Mouse (Mus musculus) forebrain, postnatal 0 days (tissue): Measurements from ENCODE around the gene Aprt. TPM values are rescaled to one million over a fixed set of nuclear protein-coding genes. Genes with fewer than 3 reads are reported as not detected.

Experiments
- ATAC-seq: fragments of 200-750 bp; cut with Nextera tagmentation; 2 replicates; pipeline ENCODE4 v1.8.0; 2017; ENCODE audit warnings: mild to moderate bottlenecking, moderate library complexity
- DNase-seq: peaks from one replicate; pipeline ENCODE4 v3.0.0-alpha.2; 2015
- H3K27ac ChIP-seq: fragments of 300-500 bp; sonication (generic); 2 replicates; pipeline ENCODE4 v1.5.1; 2014; ENCODE audit warnings: low read depth, mild to moderate bottlenecking, antibody characterized with exemption, low read length, moderate library complexity, mixed read lengths
- H3K27me3 ChIP-seq: fragments of 300-500 bp; sonication (generic); 2 replicates; pipeline ENCODE4 v1.6.1; 2014; ENCODE audit warnings: mild to moderate bottlenecking, low read length, mixed read lengths; ENCODE audit not compliant: insufficient read depth
- H3K36me3 ChIP-seq: fragments of 300-500 bp; sonication (generic); 2 replicates; pipeline ENCODE4 v1.6.1; 2014; ENCODE audit warnings: mild to moderate bottlenecking, moderate library complexity; ENCODE audit not compliant: insufficient read depth
- H3K4me1 ChIP-seq: fragments of 300-500 bp; sonication (generic); 2 replicates; pipeline ENCODE4 v1.6.1; 2014; ENCODE audit warnings: antibody characterized with exemption; ENCODE audit not compliant: insufficient read depth
- H3K4me2 ChIP-seq: fragments of 300-500 bp; sonication (generic); 2 replicates; pipeline ENCODE4 v1.6.1; 2014; ENCODE audit warnings: low read depth, mild to moderate bottlenecking, moderate library complexity
- H3K4me3 ChIP-seq: fragments of 300-500 bp; sonication (generic); 2 replicates; pipeline ENCODE4 v1.5.1; 2014; ENCODE audit warnings: low read depth, low read length, mixed read lengths
- H3K9ac ChIP-seq: fragments of 300-500 bp; sonication (generic); 2 replicates; pipeline ENCODE4 v1.6.1; 2014; ENCODE audit warnings: mild to moderate bottlenecking
- H3K9me3 ChIP-seq: fragments of 300-500 bp; sonication (generic); 2 replicates; pipeline ENCODE4 v1.6.1; 2016; ENCODE audit warnings: low read length
- CTCF ChIP-seq: sonication (generic); IDR thresholded peaks from 2 replicates; pipeline ENCODE4 v1.5.1; 2016; ENCODE audit warnings: antibody characterized with exemption, control low read depth, low read depth
- WGBS: fragments of 180-500 bp; shearing (Covaris S2); extraction: QIAGEN DNeasy Blood & Tissue Kit; methylation state at CpG from one replicate; pipeline ENCODE4 v1.1.7; 2014; 5-methylcytosine and 5-hydroxymethylcytosine counted together
- polyA plus RNA-seq: library from polyadenylated mRNA; unstranded; fragments of >200 nt; fragmentation: Nextera tagmentation; extraction: Ambion mirVana; gene quantifications from 2 replicates; pipeline ENCODE4 v1.2.1, GENCODE M21; 2015
- total RNA-seq: library from RNA; depleted of rRNA; stranded (reverse); fragments of >200 nt; gene quantifications from 2 replicates; pipeline ENCODE4 v1.2.3, GENCODE M21; 2014

Aprt gene
- total and polyA plus RNA-seq, 2 experiments from 2014 or later, result 132 to 226 TPM

DNA sequence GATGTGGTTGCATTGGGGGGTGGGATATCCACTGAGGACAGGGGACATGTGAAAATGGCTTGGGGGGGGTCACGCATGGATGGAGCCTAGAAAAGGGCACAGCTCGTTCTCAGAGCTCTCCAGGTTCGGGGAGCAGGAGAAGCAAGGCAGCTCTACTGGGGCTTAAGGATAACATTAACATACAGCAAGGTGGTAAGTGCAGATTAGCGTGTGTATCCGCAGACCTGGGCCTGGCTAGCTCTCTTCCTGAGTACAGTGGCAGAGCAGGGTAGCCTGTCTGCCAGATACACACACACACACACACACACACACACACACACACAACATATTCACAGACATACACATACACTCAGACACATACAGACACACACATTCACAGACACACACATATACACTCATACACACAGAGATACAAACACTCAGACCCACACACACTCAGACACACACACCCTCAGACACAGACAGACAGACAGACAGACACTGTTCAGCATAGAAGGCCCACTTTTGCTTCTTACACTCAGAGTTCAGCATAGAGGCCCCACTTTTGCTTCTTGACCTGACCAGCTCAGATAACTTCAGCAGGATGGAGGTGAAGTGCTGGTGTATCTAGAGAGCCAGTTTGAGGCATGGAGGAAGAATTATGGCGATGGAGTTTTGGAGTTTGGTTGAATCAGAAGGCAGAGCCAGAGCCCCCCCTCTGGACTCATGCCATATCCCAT lies 42.1 kb upstream of the Aprt start:
- H3K4me1 ChIP-seq, result no peaks in the 10 kb centered on the region
- H3K27ac ChIP-seq, result no peak overlapping the region
- H3K9ac ChIP-seq, result no peak overlapping the region
- ATAC-seq (no peak), DNase-seq (no peak)
- no peaks in the 10 kb centered on the region for H3K9me3 ChIP-seq
- H3K4me2 ChIP-seq, result no peak overlapping the region
- no peak overlapping the region for H3K4me3 ChIP-seq
- 65% methylated on average over 6 of the region's 6 CpGs for WGBS
- no peaks in the 10 kb centered on the region for H3K27me3 ChIP-seq
- TF ChIP-seq CTCF, result no peak
- H3K36me3 ChIP-seq, result peaks cover 12% of the 10 kb centered on the region; the same call in 1 of the 2 replicates

DNA sequence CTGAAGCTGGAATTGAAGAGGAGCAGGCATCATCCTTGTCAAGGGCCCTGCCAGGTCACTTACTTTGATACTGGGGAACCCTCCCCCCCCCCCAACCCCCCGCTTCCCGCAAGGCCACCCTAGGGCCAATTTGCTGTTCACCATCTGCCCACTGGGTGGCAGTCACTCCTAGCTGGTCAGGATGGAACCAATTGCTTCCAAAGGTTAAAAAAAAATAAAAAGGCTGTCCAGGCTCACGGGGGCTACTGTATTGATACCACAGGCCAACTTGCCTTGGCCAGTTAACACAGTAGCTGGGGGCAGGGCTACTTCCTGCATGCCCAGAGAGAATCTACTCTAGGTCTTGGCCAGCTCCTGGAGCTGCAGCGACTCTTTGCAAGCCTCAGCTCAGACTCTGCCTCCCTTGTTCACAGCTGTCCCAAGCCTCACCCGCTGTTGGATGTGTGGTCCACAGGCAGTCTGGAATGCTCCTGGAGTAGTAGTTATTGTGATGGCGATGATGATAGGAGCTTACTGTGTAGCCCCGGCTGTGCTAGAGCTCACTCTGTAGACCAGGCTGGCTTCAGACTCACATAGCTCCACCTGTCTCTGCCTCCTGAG lies 41.3 kb upstream of the Aprt start:
- peak; percentile 74 for TF ChIP-seq CTCF
- ATAC-seq (peak; percentile 47), DNase-seq (peak; percentile 85)
- H3K4me1 ChIP-seq, result no peaks in the 10 kb centered on the region
- no peaks in the 10 kb centered on the region for H3K9me3 ChIP-seq
- no peak overlapping the region for H3K27ac ChIP-seq
- no peak overlapping the region for H3K9ac ChIP-seq
- H3K27me3 ChIP-seq, result no peaks in the 10 kb centered on the region
- no peak overlapping the region for H3K4me2 ChIP-seq
- no peak overlapping the region for H3K4me3 ChIP-seq
- 31% methylated on average over 5 of the region's 7 CpGs for WGBS
- H3K36me3 ChIP-seq, result peaks cover 12% of the 10 kb centered on the region; the same call in 1 of the 2 replicates

DNA sequence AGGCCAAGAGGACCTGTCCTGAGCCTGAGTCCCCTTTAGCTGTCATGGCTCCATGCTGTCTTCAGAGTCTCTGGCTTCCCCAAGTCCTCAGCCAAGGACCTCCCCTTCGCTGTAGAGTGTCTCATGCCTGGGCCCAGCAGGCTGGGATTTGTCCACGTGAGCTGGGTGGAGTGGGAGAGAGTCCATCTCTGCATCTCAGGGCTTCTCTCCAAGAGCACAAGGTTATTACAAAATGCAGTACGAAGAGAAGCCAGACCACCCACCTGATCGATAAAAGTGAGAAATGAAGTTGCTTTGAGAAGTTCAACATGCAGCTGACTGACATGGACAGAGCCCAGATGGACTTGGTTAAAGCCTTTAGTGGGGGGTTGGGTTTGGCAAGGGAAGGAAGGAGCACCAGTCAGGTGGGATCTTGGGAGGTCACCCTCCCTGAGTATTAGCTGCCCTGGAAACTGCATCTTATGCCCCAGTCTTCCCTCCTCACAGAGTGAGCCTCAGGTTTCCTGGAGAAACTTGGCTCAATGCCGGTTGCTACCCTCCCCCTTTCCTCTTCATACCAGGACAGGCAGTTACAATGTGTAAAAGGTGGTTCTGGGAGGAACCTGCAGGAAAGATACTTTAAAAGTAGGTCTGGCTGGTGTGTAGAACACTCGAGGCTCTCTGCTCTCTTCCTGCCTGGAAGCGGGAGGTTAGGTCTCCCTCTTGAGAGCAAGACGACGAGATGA lies 39.6 kb upstream of the Aprt start:
- Histone ChIP-seq H3K4me3 (no peak overlapping the region), H3K9ac (no peak overlapping the region), H3K4me1 (peaks cover 9% of the 10 kb centered on the region), H3K9me3 (no peaks in the 10 kb centered on the region), H3K4me2 (no peak overlapping the region), H3K27me3 (no peaks in the 10 kb centered on the region), H3K27ac (no peak overlapping the region), H3K36me3 (peaks cover 12% of the 10 kb centered on the region; the same call in 1 of the 2 replicates)
- DNase-seq, result no peak
- TF ChIP-seq CTCF, result no peak
- ATAC-seq, result no peak
- 70% methylated on average over 9 of the region's 9 CpGs for WGBS

DNA sequence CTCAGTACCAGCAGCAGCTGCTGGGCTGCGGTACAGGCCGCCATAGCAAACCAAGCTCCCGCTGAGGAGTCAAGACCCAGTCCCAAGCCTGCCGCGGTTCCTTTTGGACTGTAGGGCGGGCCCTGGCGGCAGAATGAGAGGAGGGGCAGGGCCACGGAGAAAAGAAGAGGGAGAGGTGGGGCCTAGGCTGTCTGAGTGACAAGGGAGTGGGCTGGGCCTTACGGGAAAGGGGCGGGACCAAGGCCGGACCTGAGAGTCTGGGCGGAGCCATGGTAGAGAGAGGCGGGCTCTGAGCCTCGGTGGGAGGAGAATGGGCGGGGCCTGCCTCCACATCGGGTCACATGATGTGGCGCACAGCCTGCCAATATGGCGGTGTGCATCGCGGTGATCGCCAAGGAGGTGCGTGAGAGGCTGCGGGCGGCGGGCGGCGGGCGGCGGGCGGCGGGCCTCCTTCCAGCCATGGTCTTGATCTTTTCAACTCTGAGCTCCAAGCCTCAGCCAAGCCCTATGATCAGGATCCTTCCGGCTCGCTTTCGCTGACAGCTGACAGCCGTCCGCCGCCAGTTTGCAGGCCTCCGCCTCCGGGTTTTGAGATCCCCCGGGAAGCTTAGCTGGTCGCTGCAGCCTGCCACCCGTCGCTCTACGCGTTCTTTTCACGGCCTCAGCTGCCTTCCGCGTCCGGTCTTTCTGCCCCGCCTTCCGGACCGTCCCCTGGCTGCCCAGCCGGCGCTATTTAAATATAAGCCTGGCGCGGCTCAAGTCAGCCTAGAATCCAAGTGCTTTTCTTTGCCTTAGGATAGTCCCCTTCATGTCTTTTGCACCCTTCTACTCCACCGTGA lies 34.8 kb upstream of the Aprt start, which contains the start of the genes Galns and Trappc2l:
Gene Galns, minus strand, starts transcription at position 169 of the 839 bp plus-strand sequence.
Gene Trappc2l, plus strand, starts transcription at position 346 of the 839 bp plus-strand sequence.
- peaks cover 12% of the 10 kb centered on the region; the same call in 1 of the 2 replicates for H3K36me3 ChIP-seq
- peak within 1 kb of the TSS; percentile 84 for H3K27ac ChIP-seq
- H3K9ac ChIP-seq, result peak within 1 kb of the TSS; percentile 79
- H3K9me3 ChIP-seq, result no peaks in the 10 kb centered on the region
- H3K4me1 ChIP-seq, result peaks cover 15% of the 10 kb centered on the region
- WGBS, result under 1% methylated on average over 57 of the region's 57 CpGs
- no peaks in the 10 kb centered on the region for H3K27me3 ChIP-seq
- peak; percentile 69 for TF ChIP-seq CTCF
- peak within 1 kb of the TSS; percentile 68 for H3K4me3 ChIP-seq
- peak; percentile 98 for ATAC-seq
- H3K4me2 ChIP-seq, result peak within 1 kb of the TSS; percentile 89
- peak; percentile 99 for DNase-seq

DNA sequence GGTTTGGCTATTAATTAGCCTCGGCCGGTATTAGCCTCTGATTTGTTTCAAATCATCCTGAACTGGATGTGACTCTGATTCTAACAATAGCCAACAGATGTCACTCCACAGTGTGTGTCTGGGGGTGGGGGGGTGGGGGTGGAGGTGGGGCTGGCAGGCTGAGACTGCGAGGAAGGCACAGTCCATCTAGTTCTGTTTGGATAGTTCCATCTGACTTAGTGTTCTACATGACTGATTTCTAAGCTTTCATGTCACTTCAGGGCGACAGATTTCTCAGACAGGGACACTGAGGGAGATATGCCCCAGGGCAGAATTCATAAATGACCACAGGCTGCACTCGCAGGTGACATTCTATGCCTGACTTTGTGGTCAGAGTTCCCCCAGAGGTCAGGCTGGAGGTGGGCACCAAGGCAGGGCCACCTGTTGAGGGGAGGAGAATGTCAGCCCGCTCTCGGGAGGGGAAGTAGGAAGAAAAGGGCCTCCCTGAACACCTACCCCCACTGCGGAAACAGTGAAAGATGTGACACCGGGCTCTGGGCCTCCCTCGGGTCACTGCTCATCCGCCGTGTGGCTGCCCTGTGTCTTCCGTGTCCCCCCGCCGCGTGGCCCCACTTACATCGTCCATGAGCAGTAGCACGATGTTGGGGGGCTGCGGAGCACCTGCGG lies 34.0 kb upstream of the Aprt start:
- peak overlapping the region; percentile 68 for H3K4me3 ChIP-seq
- peak overlapping the region; percentile 79 for H3K9ac ChIP-seq
- H3K27me3 ChIP-seq, result no peaks in the 10 kb centered on the region
- no peaks in the 10 kb centered on the region for H3K9me3 ChIP-seq
- ATAC-seq, result no peak
- 2% methylated on average over 20 of the region's 20 CpGs for WGBS
- peaks cover 12% of the 10 kb centered on the region; the same call in 1 of the 2 replicates for H3K36me3 ChIP-seq
- DNase-seq, result no peak
- H3K4me2 ChIP-seq, result peak overlapping the region; percentile 89
- no peak for TF ChIP-seq CTCF
- H3K4me1 ChIP-seq, result peaks cover 15% of the 10 kb centered on the region
- H3K27ac ChIP-seq, result peak overlapping the region; percentile 72

DNA sequence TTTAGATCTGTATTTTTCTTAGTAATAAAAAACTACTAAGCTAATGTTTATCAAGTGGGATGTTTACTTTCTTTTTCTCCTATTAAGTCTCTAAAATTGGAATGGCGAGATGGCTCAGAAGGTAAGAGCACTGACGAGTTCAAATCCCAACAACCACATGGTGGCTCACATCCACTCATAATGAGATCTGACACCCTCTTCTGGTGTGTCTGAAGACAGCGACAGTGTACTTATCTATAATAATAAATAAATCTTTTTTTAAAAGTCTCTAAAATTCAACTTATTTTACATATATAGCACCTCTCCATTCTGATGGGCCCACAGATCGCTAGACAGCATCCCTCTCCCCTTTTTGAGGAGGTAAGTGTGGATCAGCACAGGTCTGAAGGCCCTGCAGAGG lies 33.5 kb upstream of the Aprt start:
- ATAC-seq (no peak), DNase-seq (no peak)
- Histone ChIP-seq H3K4me2 (peak overlapping the region; percentile 89), H3K9me3 (no peaks in the 10 kb centered on the region), H3K9ac (no peak overlapping the region), H3K27me3 (no peaks in the 10 kb centered on the region), H3K4me1 (peaks cover 15% of the 10 kb centered on the region), H3K36me3 (peaks cover 9% of the 10 kb centered on the region; the same call in 1 of the 2 replicates), H3K27ac (no peak overlapping the region), H3K4me3 (no peak overlapping the region)
- WGBS, result 46% methylated on average over 4 of the region's 4 CpGs
- TF ChIP-seq CTCF, result peak; percentile 21; the same call in 1 of the 2 replicates
